Mouse (Mus musculus): ENCODE data around the gene Bcas3. TPM values are rescaled to one million over a fixed set of nuclear protein-coding genes. Genes with fewer than 3 reads are reported as not detected.

Bcas3 gene
- total RNA-seq, 2 experiments from 2014 or later, result 97.0 to 136 TPM

GRCm38 (mm10) chr11:85593636-85594035 is 240.7 kb downstream of the Bcas3 start:
- no peak for ATAC-seq (replicated peaks; ENCODE audit: low FRiP score, poor library complexity, severe bottlenecking)

- ATAC-seq (replicated peaks; ENCODE audit: low FRiP score, poor library complexity, severe bottlenecking), result no peak
These were observed 246.3 kb downstream of the Bcas3 start for GRCm38 (mm10) chr11:85599251-85599650.

GRCm38 (mm10) chr11:85603546-85604322 is 250.8 kb downstream of the Bcas3 start:
- 0 out of 2 replicates have a peak, but pooled peaks have one; percentile 37 for ATAC-seq (replicated peaks; ENCODE audit: low FRiP score, poor library complexity, severe bottlenecking)

GRCm38 (mm10) chr11:85609303-85609940 is 256.5 kb downstream of the Bcas3 start:
- no peak for ATAC-seq (replicated peaks; ENCODE audit: low FRiP score, poor library complexity, severe bottlenecking)

GRCm38 (mm10) chr11:85613035-85613434 is 260.1 kb downstream of the Bcas3 start:
- ATAC-seq (replicated peaks; ENCODE audit: low FRiP score, poor library complexity, severe bottlenecking), result no peak

GRCm38 (mm10) chr11:85613586-85613985 is 260.6 kb downstream of the Bcas3 start:
- no peak for ATAC-seq (replicated peaks; ENCODE audit: low FRiP score, poor library complexity, severe bottlenecking)

GRCm38 (mm10) chr11:85614431-85614830 is 261.5 kb downstream of the Bcas3 start:
- ATAC-seq (replicated peaks; ENCODE audit: low FRiP score, poor library complexity, severe bottlenecking), result no peak

- ATAC-seq (replicated peaks; ENCODE audit: low FRiP score, poor library complexity, severe bottlenecking), result no peak
These were observed 262.5 kb downstream of the Bcas3 start for GRCm38 (mm10) chr11:85615421-85615820.

- ATAC-seq (replicated peaks; ENCODE audit: low FRiP score, poor library complexity, severe bottlenecking), result no peak
These were observed 268.5 kb downstream of the Bcas3 start for GRCm38 (mm10) chr11:85621486-85621885.

GRCm38 (mm10) chr11:85621994-85622393 is 269.0 kb downstream of the Bcas3 start:
- ATAC-seq (replicated peaks; ENCODE audit: low FRiP score, poor library complexity, severe bottlenecking), result no peak

- no peak for ATAC-seq (replicated peaks; ENCODE audit: low FRiP score, poor library complexity, severe bottlenecking)
These were observed 272.2 kb downstream of the Bcas3 start for GRCm38 (mm10) chr11:85625206-85625605.

- ATAC-seq (replicated peaks; ENCODE audit: low FRiP score, poor library complexity, severe bottlenecking), result peak; percentile 62
These were observed 273.9 kb downstream of the Bcas3 start for GRCm38 (mm10) chr11:85626846-85627245.

GRCm38 (mm10) chr11:85627405-85627804 is 274.4 kb downstream of the Bcas3 start:
- ATAC-seq (replicated peaks; ENCODE audit: low FRiP score, poor library complexity, severe bottlenecking), result no peak

GRCm38 (mm10) chr11:85628303-85629063 is 275.5 kb downstream of the Bcas3 start:
- ATAC-seq (replicated peaks; ENCODE audit: low FRiP score, poor library complexity, severe bottlenecking), result 0 out of 2 replicates have a peak, but pooled peaks have one; percentile 31

- no peak for ATAC-seq (replicated peaks; ENCODE audit: low FRiP score, poor library complexity, severe bottlenecking)
These were observed 279.6 kb downstream of the Bcas3 start for GRCm38 (mm10) chr11:85632568-85632981.

- no peak for ATAC-seq (replicated peaks; ENCODE audit: low FRiP score, poor library complexity, severe bottlenecking)
These were observed 285.9 kb downstream of the Bcas3 start for GRCm38 (mm10) chr11:85638696-85639495.

- ATAC-seq (replicated peaks; ENCODE audit: low FRiP score, poor library complexity, severe bottlenecking), result no peak
These were observed 287.7 kb downstream of the Bcas3 start for GRCm38 (mm10) chr11:85640659-85641058.

- ATAC-seq (replicated peaks; ENCODE audit: low FRiP score, poor library complexity, severe bottlenecking), result no peak
These were observed 288.5 kb downstream of the Bcas3 start for GRCm38 (mm10) chr11:85641486-85641885.

- ATAC-seq (replicated peaks; ENCODE audit: low FRiP score, poor library complexity, severe bottlenecking), result no peak
These were observed 289.6 kb downstream of the Bcas3 start for GRCm38 (mm10) chr11:85642591-85642990.

GRCm38 (mm10) chr11:85643025-85643424 is 290.1 kb downstream of the Bcas3 start:
- no peak for ATAC-seq (replicated peaks; ENCODE audit: low FRiP score, poor library complexity, severe bottlenecking)
